Mouse (Mus musculus) forebrain, embryonic 15.5 days (tissue): ENCODE results near the gene Zfp658. TPM values are rescaled to one million over a fixed set of nuclear protein-coding genes. Genes with fewer than 3 reads are reported as not detected.
A peak's percentile ranks its signal among the peaks of the same experiment; 100 is the strongest.

Source experiments
- ATAC-seq: fragments of 200-750 bp; cut with Nextera tagmentation; replicated peaks from 2 replicates; pipeline ENCODE4 v1.8.0; 2017; ENCODE audit warnings: mild to moderate bottlenecking, moderate TSS enrichment, moderate library complexity
- H3K27ac ChIP-seq: fragments of 300-500 bp; sonication (generic); replicated peaks from 2 replicates; pipeline ENCODE4 v1.5.1; 2015; ENCODE audit warnings: mild to moderate bottlenecking, inconsistent platforms
- H3K27me3 ChIP-seq: fragments of 300-500 bp; sonication (generic); 2 replicates; pipeline ENCODE4 v1.6.1; 2015; ENCODE audit warnings: inconsistent platforms
- H3K36me3 ChIP-seq: fragments of 300-500 bp; sonication (generic); 2 replicates; pipeline ENCODE4 v1.6.1; 2015; ENCODE audit warnings: mild to moderate bottlenecking, inconsistent platforms
- H3K4me1 ChIP-seq: fragments of 300-500 bp; sonication (generic); 2 replicates; pipeline ENCODE4 v1.6.1; 2015; ENCODE audit warnings: inconsistent platforms
- H3K4me2 ChIP-seq: fragments of 300-500 bp; sonication (generic); replicated peaks from 2 replicates; pipeline ENCODE4 v1.6.1; 2015; ENCODE audit warnings: mild to moderate bottlenecking, inconsistent platforms
- H3K4me3 ChIP-seq: fragments of 300-500 bp; sonication (generic); 2 replicates; pipeline ENCODE4 v1.5.1; 2015; ENCODE audit warnings: mild to moderate bottlenecking, inconsistent platforms
- H3K9ac ChIP-seq: fragments of 300-500 bp; sonication (generic); replicated peaks from 2 replicates; pipeline ENCODE4 v1.6.1; 2015; ENCODE audit warnings: mild to moderate bottlenecking, inconsistent platforms
- H3K9me3 ChIP-seq: fragments of 300-500 bp; sonication (generic); 2 replicates; pipeline ENCODE4 v1.6.1; 2016; ENCODE audit warnings: inconsistent platforms
- WGBS: fragments of 180-500 bp; shearing (Covaris S2); methylation state at CpG from one replicate; pipeline ENCODE4 v1.1.7; 2015; ENCODE audit warnings: mixed read lengths; 5-methylcytosine and 5-hydroxymethylcytosine counted together
- polyA plus RNA-seq: library from polyadenylated mRNA; unstranded; fragments of >200 nt; fragmentation: Nextera tagmentation; extraction: Ambion mirVana; gene quantifications from 2 replicates; pipeline ENCODE4 v1.2.1, GENCODE M21; 2015

Zfp658 gene
- polyA plus RNA-seq, 1 experiment from 2014 or later = 11.5 TPM

DNA sequence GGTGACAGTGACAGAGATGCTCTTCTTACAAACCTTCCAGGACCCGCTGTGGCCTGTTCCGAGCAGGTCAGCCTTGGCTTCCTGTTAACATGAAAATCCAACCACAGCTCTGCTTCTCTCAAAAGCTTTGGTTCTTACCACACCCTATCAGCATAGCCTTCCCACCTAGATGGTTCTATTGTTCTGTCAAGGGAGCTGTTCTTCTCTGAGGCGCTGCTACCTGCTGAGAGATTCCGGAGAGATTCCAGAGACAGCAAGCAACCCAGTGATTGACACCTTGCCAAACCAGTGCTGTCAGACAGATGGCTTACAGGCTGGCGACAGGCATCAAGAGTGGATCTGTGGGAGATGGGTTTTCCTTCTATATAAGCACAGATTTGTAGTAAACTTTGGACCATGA is 14.4 kb upstream of the Zfp658 start:
- Histone ChIP-seq H3K27me3 (no peaks in the 10 kb centered on the region), H3K4me3 (no peak overlapping the region), H3K4me1 (no peaks in the 10 kb centered on the region; the same call in 1 of the 2 replicates), H3K36me3 (no peaks in the 10 kb centered on the region), H3K9me3 (no peaks in the 10 kb centered on the region), H3K9ac (no peak overlapping the region), H3K4me2 (no peak overlapping the region), H3K27ac (no peak overlapping the region)
- ATAC-seq = no peak
- WGBS = 50% methylated on average over 5 of the region's 5 CpGs

DNA sequence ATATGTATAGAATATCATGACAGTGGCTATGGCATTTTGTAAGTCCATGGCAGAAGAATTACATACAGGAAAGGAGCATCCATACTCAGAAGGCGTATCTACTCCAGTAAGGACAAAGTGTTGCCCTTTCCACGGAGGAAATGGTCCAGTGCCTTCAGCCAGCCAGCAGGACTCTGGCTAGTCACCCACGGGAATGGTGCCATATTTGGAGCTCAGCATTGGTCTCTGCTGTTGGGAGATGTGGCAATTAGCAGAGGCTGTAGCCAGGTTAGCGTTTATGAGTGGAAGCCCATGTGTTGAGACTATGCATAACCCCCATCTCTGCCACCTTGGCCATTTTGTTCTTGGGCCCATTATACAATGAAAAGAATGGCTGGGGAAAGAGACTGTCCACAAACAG is 13.8 kb upstream of the Zfp658 start:
- Histone ChIP-seq H3K9me3 (no peaks in the 10 kb centered on the region), H3K27ac (no peak overlapping the region), H3K4me2 (no peak overlapping the region), H3K4me1 (no peaks in the 10 kb centered on the region; the same call in 1 of the 2 replicates), H3K4me3 (no peak overlapping the region), H3K27me3 (no peaks in the 10 kb centered on the region), H3K9ac (no peak overlapping the region), H3K36me3 (no peaks in the 10 kb centered on the region)
- 80% methylated on average over 4 of the region's 4 CpGs for WGBS
- no peak for ATAC-seq

- no peaks in the 10 kb centered on the region for H3K27me3 ChIP-seq
- no peak for ATAC-seq
- WGBS = 90% methylated on average over 4 of the region's 4 CpGs
- no peak overlapping the region for H3K4me2 ChIP-seq
- no peak overlapping the region for H3K9ac ChIP-seq
- no peaks in the 10 kb centered on the region for H3K9me3 ChIP-seq
- H3K36me3 ChIP-seq = no peaks in the 10 kb centered on the region
- H3K4me3 ChIP-seq = no peak overlapping the region
- H3K27ac ChIP-seq = no peak overlapping the region
- no peaks in the 10 kb centered on the region; the same call in 1 of the 2 replicates for H3K4me1 ChIP-seq
Measured at GRCm38 (mm10) chr7:43553153-43553552, 8.9 kb upstream of the Zfp658 start.

- H3K4me2 ChIP-seq = no peak overlapping the region
- H3K36me3 ChIP-seq = no peaks in the 10 kb centered on the region
- no peaks in the 10 kb centered on the region for H3K9me3 ChIP-seq
- no peak for ATAC-seq
- no peak overlapping the region for H3K9ac ChIP-seq
- H3K27me3 ChIP-seq = no peaks in the 10 kb centered on the region
- no peak overlapping the region for H3K4me3 ChIP-seq
- no peak overlapping the region for H3K27ac ChIP-seq
- no peaks in the 10 kb centered on the region for H3K4me1 ChIP-seq
- WGBS = 80% methylated on average over 3 of the region's 3 CpGs
Measured at GRCm38 (mm10) chr7:43554550-43554949, 7.5 kb upstream of the Zfp658 start.

GRCm38 (mm10) chr7:43555351-43555750 is 6.7 kb upstream of the Zfp658 start:
- Histone ChIP-seq H3K27me3 (no peaks in the 10 kb centered on the region), H3K4me3 (no peak overlapping the region), H3K4me2 (no peak overlapping the region), H3K9ac (no peak overlapping the region), H3K27ac (no peak overlapping the region), H3K4me1 (no peaks in the 10 kb centered on the region), H3K9me3 (no peaks in the 10 kb centered on the region), H3K36me3 (no peaks in the 10 kb centered on the region)
- ATAC-seq = no peak
- 84% methylated on average over 5 of the region's 5 CpGs for WGBS

- whole genome bisulfite sequencing = 73% methylated on average over 1 of the region's 1 CpGs
- Histone ChIP-seq H3K4me1 (no peaks in the 10 kb centered on the region), H3K9ac (no peak overlapping the region), H3K27ac (no peak overlapping the region), H3K4me3 (no peak overlapping the region), H3K4me2 (no peak overlapping the region), H3K27me3 (no peaks in the 10 kb centered on the region), H3K9me3 (no peaks in the 10 kb centered on the region), H3K36me3 (no peaks in the 10 kb centered on the region)
- no peak for ATAC-seq
Measured at GRCm38 (mm10) chr7:43556901-43557300, 5.2 kb upstream of the Zfp658 start.

GRCm38 (mm10) chr7:43562651-43563070 is 605 bp downstream of the Zfp658 start:
- Histone ChIP-seq H3K9ac (peak overlapping the region; percentile 64), H3K4me3 (peak overlapping the region; percentile 54), H3K4me1 (peaks cover 21% of the 10 kb centered on the region), H3K27me3 (no peaks in the 10 kb centered on the region), H3K27ac (peak overlapping the region; percentile 85), H3K36me3 (peaks cover 29% of the 10 kb centered on the region), H3K9me3 (no peaks in the 10 kb centered on the region), H3K4me2 (peak overlapping the region; percentile 69)
- peak; percentile 6; the same call in 1 of the 2 replicates for ATAC-seq
- under 1% methylated on average over 10 of the region's 10 CpGs for WGBS

DNA sequence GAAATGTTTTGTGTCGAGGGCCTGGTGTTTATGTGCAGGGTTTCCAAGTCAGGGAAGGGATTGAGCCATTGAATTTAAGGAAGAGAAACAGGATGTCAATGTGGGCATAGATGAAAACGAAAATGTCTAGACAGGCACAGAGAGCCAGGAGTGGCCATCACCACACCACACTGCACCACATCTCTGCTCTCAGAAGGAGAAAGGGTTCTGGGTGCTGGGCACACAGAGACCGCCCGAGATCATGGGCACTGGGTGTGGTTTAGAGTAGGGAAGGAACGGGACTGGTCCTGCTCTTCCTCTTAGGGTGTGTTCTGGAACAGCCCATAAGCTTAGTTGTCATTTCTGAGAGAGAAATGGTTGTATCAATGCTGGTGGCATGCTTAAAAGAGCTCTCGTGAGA is 1.2 kb downstream of the Zfp658 start:
- Histone ChIP-seq H3K36me3 (peaks cover 35% of the 10 kb centered on the region), H3K4me1 (peaks cover 21% of the 10 kb centered on the region), H3K9ac (peak overlapping the region; percentile 64), H3K4me2 (peak overlapping the region; percentile 69), H3K27me3 (no peaks in the 10 kb centered on the region), H3K4me3 (peak overlapping the region; percentile 54), H3K27ac (no peak overlapping the region), H3K9me3 (no peaks in the 10 kb centered on the region)
- 46% methylated on average over 6 of the region's 6 CpGs for WGBS
- no peak for ATAC-seq

- Histone ChIP-seq H3K4me3 (no peak overlapping the region), H3K27ac (no peak overlapping the region), H3K27me3 (no peaks in the 10 kb centered on the region), H3K4me2 (no peak overlapping the region), H3K9me3 (no peaks in the 10 kb centered on the region), H3K36me3 (peaks cover 80% of the 10 kb centered on the region), H3K4me1 (no peaks in the 10 kb centered on the region), H3K9ac (no peak overlapping the region)
- 95% methylated on average over 2 of the region's 2 CpGs for WGBS
- no peak for ATAC-seq
Measured at GRCm38 (mm10) chr7:43571216-43571615, 9.2 kb downstream of the Zfp658 start.

- H3K4me2 ChIP-seq = peak within 1 kb of the TSS; percentile 73
- under 1% methylated on average over 37 of the region's 37 CpGs for WGBS
- peak within 1 kb of the TSS; percentile 87 for H3K27ac ChIP-seq
- H3K9me3 ChIP-seq = no peaks in the 10 kb centered on the region
- H3K4me3 ChIP-seq = peak within 1 kb of the TSS; percentile 64
- peaks cover 23% of the 10 kb centered on the region for H3K36me3 ChIP-seq
- peaks cover 23% of the 10 kb centered on the region for H3K4me1 ChIP-seq
- no peaks in the 10 kb centered on the region for H3K27me3 ChIP-seq
- peak within 1 kb of the TSS; percentile 78 for H3K9ac ChIP-seq
- ATAC-seq = peak; percentile 99
Measured at GRCm38 (mm10) chr7:43579440-43580171, 17.6 kb downstream of the Zfp658 start, which contains the start of gene Zfp719. TSS of gene Zfp719 (plus strand) at chr7:43579610.

DNA sequence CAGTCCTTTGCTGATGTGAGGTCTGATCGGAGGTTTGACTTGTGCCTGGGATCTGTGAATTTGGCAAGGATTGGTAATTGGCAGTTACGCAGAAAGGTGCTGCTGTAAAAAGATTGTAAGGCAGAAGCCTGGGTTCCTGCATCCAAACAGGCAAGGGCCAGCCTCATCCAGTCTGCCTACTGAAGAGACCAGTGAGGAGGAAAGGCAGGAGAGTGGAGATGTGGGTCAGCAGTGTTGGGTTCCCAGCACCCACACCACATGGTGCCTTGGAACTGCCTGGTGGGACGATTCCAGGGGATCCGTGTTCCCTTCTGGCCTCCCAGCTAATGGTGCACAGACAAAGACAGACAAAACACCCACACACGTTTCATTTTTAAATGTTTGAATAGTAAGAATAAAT is 18.5 kb downstream of the Zfp658 start:
- peak overlapping the region; percentile 64 for H3K4me3 ChIP-seq
- H3K36me3 ChIP-seq = peaks cover 23% of the 10 kb centered on the region
- H3K4me1 ChIP-seq = peaks cover 23% of the 10 kb centered on the region
- H3K4me2 ChIP-seq = peak overlapping the region; percentile 73
- H3K9me3 ChIP-seq = no peaks in the 10 kb centered on the region
- 64% methylated on average over 5 of the region's 5 CpGs for WGBS
- peak overlapping the region; percentile 78 for H3K9ac ChIP-seq
- ATAC-seq = no peak
- no peak overlapping the region for H3K27ac ChIP-seq
- no peaks in the 10 kb centered on the region for H3K27me3 ChIP-seq

GRCm38 (mm10) chr7:43584790-43585189 is 22.7 kb downstream of the Zfp658 start:
- Histone ChIP-seq H3K9me3 (no peaks in the 10 kb centered on the region), H3K27me3 (no peaks in the 10 kb centered on the region), H3K4me2 (no peak overlapping the region), H3K9ac (no peak overlapping the region), H3K27ac (no peak overlapping the region), H3K4me1 (peaks cover 19% of the 10 kb centered on the region), H3K36me3 (peaks cover 57% of the 10 kb centered on the region), H3K4me3 (no peak overlapping the region)
- no peak for ATAC-seq
- WGBS = 90% methylated on average over 5 of the region's 5 CpGs

DNA sequence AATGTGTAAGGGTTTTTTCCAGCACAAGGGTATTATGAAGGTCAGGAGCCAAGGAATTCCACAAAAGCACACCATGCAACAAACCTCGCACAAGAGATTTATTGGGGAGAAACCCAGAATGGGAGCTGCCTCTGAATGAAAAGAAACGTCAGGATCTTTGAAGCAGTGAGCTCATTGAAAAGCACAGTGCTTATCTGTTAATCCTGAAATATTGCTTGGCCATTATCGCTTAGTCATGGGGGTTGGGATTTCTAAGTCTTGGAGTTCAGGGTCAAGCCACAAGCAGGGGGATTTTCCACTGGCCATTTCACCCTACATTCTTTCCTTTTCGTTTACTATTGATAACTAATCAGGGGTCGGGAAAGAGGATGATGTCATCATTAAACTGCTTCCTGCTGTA is 39.8 kb downstream of the Zfp658 start:
- no peak for ATAC-seq

More for the DNA sequence above, 39.8 kb downstream of the Zfp658 start:
- no peak overlapping the region for H3K4me2 ChIP-seq
- WGBS = 15% methylated on average over 5 of the region's 5 CpGs
- H3K4me1 ChIP-seq = peaks cover 3% of the 10 kb centered on the region; the same call in 1 of the 2 replicates
- H3K9ac ChIP-seq = no peak overlapping the region
- H3K27ac ChIP-seq = no peak overlapping the region
- no peaks in the 10 kb centered on the region for H3K9me3 ChIP-seq
- H3K36me3 ChIP-seq = no peaks in the 10 kb centered on the region
- no peak overlapping the region for H3K4me3 ChIP-seq
- no peaks in the 10 kb centered on the region for H3K27me3 ChIP-seq
